Mouse (Mus musculus) lung, embryonic 16.5 days (tissue): ENCODE results near the gene Tmem150a. TPM values are rescaled to one million over a fixed set of nuclear protein-coding genes. Genes with fewer than 3 reads are reported as not detected.

ENCODE experiments used
- ATAC-seq: fragments of 200-750 bp; cut with Nextera tagmentation; 2 replicates; pipeline ENCODE4 v1.8.0; 2017; ENCODE audit warnings: low read depth, mild to moderate bottlenecking, moderate library complexity
- H3K27ac ChIP-seq: fragments of 300-500 bp; sonication (generic); 2 replicates; pipeline ENCODE4 v1.5.1; 2014; ENCODE audit warnings: mild to moderate bottlenecking, control low read depth, low read length
- H3K27me3 ChIP-seq: fragments of 300-500 bp; sonication (generic); 2 replicates; pipeline ENCODE4 v1.6.1; 2014; ENCODE audit warnings: low read depth, low read length, mixed read lengths; ENCODE audit not compliant: control insufficient read depth, insufficient read depth
- H3K36me3 ChIP-seq: fragments of 300-500 bp; sonication (generic); 2 replicates; pipeline ENCODE4 v1.6.1; 2014; ENCODE audit warnings: low read length; ENCODE audit not compliant: control insufficient read depth, insufficient read depth
- H3K4me1 ChIP-seq: fragments of 300-500 bp; sonication (generic); replicated peaks from 2 replicates; pipeline ENCODE4 v1.6.1; 2014; ENCODE audit warnings: low read length, mixed read lengths; ENCODE audit not compliant: control insufficient read depth, insufficient read depth
- H3K4me2 ChIP-seq: fragments of 300-500 bp; sonication (generic); 2 replicates; pipeline ENCODE4 v1.6.1; 2014; ENCODE audit warnings: low read depth, low read length, control low read depth
- H3K4me3 ChIP-seq: fragments of 300-500 bp; sonication (generic); 2 replicates; pipeline ENCODE4 v1.5.1; 2014; ENCODE audit warnings: mild to moderate bottlenecking, low read length, control low read depth
- H3K9ac ChIP-seq: fragments of 300-500 bp; sonication (generic); 2 replicates; pipeline ENCODE4 v1.6.1; 2014; ENCODE audit warnings: low read length, control low read depth
- H3K9me3 ChIP-seq: fragments of 300-500 bp; sonication (generic); 2 replicates; pipeline ENCODE4 v1.6.1; 2016; ENCODE audit warnings: low read length; ENCODE audit not compliant: control insufficient read depth
- WGBS: fragments of 180-500 bp; shearing (Covaris S2); extraction: QIAGEN DNeasy Blood & Tissue Kit; methylation state at CpG from one replicate; pipeline ENCODE4 v1.1.7; 2014; 5-methylcytosine and 5-hydroxymethylcytosine counted together
- polyA plus RNA-seq: library from polyadenylated mRNA; unstranded; fragments of >200 nt; fragmentation: Nextera tagmentation; extraction: Ambion mirVana; gene quantifications from 2 replicates; pipeline ENCODE4 v1.2.1, GENCODE M21; 2015

Tmem150a gene
- polyA plus RNA-seq, 1 experiment from 2014 or later = 15.8 TPM

DNA sequence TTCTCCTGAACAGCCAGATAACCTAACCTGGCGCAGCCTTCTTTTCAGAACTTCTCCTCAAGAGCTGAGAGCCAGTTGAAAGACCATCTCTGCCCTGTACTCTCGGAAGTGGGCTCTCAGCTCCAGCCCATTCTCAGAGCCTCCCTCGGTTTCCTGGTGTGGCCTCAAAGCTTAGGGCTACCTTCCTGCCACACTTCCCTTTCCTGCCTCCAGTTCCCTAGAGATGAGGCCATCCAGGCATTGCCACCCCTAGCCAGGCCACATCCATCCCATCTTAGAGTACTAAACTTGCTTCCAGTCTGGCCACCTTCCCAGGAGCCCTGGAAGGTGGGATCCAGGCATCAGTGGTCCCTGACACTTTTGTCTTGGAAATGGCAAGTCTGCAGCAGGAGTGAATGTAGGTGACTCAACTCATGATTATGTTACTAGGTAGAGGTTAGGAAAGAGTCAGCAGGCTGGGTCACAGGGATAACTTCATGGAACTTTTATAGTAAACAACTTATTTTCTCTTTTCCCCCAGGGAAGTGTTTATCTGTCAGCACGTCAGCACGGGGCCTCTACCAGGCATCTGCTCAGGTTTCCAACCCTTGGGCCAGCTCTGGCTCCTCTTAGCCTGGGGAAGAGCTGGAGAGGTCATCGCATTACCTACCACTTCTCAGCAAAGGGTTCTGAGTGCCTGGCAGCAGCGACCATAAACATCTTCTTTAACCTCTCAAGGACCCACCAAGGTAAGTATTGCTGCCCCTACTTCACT is 24.3 kb downstream of the Tmem150a start:
- whole genome bisulfite sequencing = 36% methylated on average over 7 of the region's 7 CpGs
- Histone ChIP-seq H3K4me1 (peaks cover 6% of the 10 kb centered on the region), H3K36me3 (no peaks in the 10 kb centered on the region), H3K4me2 (peak overlapping the region; percentile 70), H3K4me3 (peak overlapping the region; percentile 70), H3K9me3 (no peaks in the 10 kb centered on the region), H3K9ac (peak overlapping the region; percentile 83), H3K27me3 (no peaks in the 10 kb centered on the region), H3K27ac (peak overlapping the region; percentile 87)
- peak; percentile 8 for ATAC-seq

- 1% methylated on average over 49 of the region's 49 CpGs for WGBS
- Histone ChIP-seq H3K9ac (peak within 1 kb of the TSS; percentile 83), H3K4me1 (peaks cover 2% of the 10 kb centered on the region; the same call in 1 of the 2 replicates), H3K9me3 (no peaks in the 10 kb centered on the region), H3K27me3 (no peaks in the 10 kb centered on the region), H3K36me3 (peaks cover 5% of the 10 kb centered on the region), H3K27ac (peak within 1 kb of the TSS; percentile 87), H3K4me2 (peak within 1 kb of the TSS; percentile 70), H3K4me3 (peak within 1 kb of the TSS; percentile 70)
- peak; percentile 92 for ATAC-seq
Measured at GRCm38 (mm10) chr6:72380131-72380770, 25.0 kb downstream of the Tmem150a start, which contains the start of gene Vamp5. TSS of gene Vamp5 (minus strand) at chr6:72380468.

DNA sequence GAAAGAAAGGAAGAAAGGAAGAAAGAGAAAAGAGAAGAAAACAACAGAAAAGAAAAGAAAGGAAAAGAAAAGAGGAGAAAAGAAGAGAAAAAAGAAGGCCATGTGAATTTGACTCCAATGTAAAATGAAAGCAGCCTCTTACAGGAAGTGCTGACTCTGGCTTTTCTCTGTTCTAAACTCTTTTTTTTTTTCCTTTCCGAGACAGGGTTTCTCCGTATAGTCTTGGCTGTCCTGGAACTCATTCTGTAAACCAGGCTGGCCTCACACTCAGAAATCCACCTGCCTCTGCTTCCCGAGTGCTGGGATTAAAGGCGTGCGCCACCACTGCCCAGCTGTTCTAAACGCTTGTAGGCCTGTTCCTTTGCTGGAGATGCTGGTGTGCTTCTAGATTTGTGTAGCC is 27.2 kb downstream of the Tmem150a start:
- Histone ChIP-seq H3K9me3 (no peaks in the 10 kb centered on the region), H3K27me3 (no peaks in the 10 kb centered on the region), H3K9ac (no peak overlapping the region), H3K4me2 (no peak overlapping the region), H3K36me3 (peaks cover 8% of the 10 kb centered on the region), H3K4me1 (peaks cover 2% of the 10 kb centered on the region; the same call in 1 of the 2 replicates), H3K27ac (no peak overlapping the region), H3K4me3 (no peak overlapping the region)
- WGBS = 71% methylated on average over 6 of the region's 6 CpGs
- no peak for ATAC-seq

GRCm38 (mm10) chr6:72383142-72383820 is 28.0 kb downstream of the Tmem150a start:
- no peak for ATAC-seq

GRCm38 (mm10) chr6:72383952-72384351 is 28.7 kb downstream of the Tmem150a start:
- H3K27ac ChIP-seq = no peak overlapping the region
- no peak overlapping the region for H3K4me3 ChIP-seq
- peaks cover 10% of the 10 kb centered on the region for H3K36me3 ChIP-seq
- no peaks in the 10 kb centered on the region for H3K9me3 ChIP-seq
- H3K4me2 ChIP-seq = no peak overlapping the region
- no peaks in the 10 kb centered on the region for H3K27me3 ChIP-seq
- WGBS = 91% methylated on average over 7 of the region's 7 CpGs
- ATAC-seq = no peak
- H3K9ac ChIP-seq = no peak overlapping the region
- H3K4me1 ChIP-seq = peaks cover 13% of the 10 kb centered on the region

More at GRCm38 (mm10) chr6:72383142-72383820, 28.0 kb downstream of the Tmem150a start:
- WGBS = 83% methylated on average over 6 of the region's 6 CpGs
- Histone ChIP-seq H3K4me1 (peaks cover 6% of the 10 kb centered on the region), H3K27me3 (no peaks in the 10 kb centered on the region), H3K9me3 (no peaks in the 10 kb centered on the region), H3K4me3 (no peak overlapping the region), H3K36me3 (peaks cover 10% of the 10 kb centered on the region), H3K27ac (no peak overlapping the region), H3K9ac (no peak overlapping the region), H3K4me2 (no peak overlapping the region)

- Histone ChIP-seq H3K4me2 (no peak overlapping the region), H3K9me3 (no peaks in the 10 kb centered on the region), H3K27me3 (no peaks in the 10 kb centered on the region), H3K27ac (no peak overlapping the region), H3K4me1 (peaks cover 16% of the 10 kb centered on the region), H3K9ac (no peak overlapping the region), H3K36me3 (peaks cover 10% of the 10 kb centered on the region), H3K4me3 (no peak overlapping the region)
- 61% methylated on average over 4 of the region's 4 CpGs for WGBS
- ATAC-seq = no peak
Measured at GRCm38 (mm10) chr6:72385258-72385657, 30.0 kb downstream of the Tmem150a start.

DNA sequence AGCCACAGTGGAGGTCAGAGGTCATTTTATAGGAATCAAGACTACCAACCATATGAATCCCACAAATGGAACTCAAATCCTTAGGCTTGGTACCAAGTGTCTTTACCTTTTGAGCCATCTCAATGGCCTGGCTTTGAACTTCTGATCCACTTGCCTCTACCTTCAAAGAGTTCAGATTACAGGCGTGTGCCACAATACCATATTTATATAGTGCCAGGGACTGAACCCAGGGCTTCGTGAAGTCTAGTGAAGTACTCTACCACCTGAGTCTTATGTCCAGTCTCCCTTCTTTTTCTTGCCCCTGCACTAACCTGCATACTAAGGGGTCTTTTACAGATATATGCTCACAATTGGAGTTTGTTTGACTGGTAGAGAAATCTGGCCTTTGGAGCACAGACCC is 31.3 kb downstream of the Tmem150a start:
- ATAC-seq = no peak
- Histone ChIP-seq H3K36me3 (peaks cover 10% of the 10 kb centered on the region), H3K4me2 (no peak overlapping the region), H3K27me3 (no peaks in the 10 kb centered on the region), H3K4me3 (no peak overlapping the region), H3K9me3 (no peaks in the 10 kb centered on the region), H3K9ac (no peak overlapping the region), H3K27ac (no peak overlapping the region), H3K4me1 (peaks cover 24% of the 10 kb centered on the region)
- WGBS = 80% methylated on average over 2 of the region's 2 CpGs

GRCm38 (mm10) chr6:72387816-72388215 is 32.6 kb downstream of the Tmem150a start:
- 87% methylated on average over 3 of the region's 3 CpGs for WGBS
- ATAC-seq = no peak
- no peak overlapping the region for H3K4me2 ChIP-seq
- H3K4me1 ChIP-seq = peaks cover 24% of the 10 kb centered on the region
- H3K4me3 ChIP-seq = no peak overlapping the region
- H3K27ac ChIP-seq = no peak overlapping the region
- no peaks in the 10 kb centered on the region for H3K9me3 ChIP-seq
- H3K36me3 ChIP-seq = peaks cover 10% of the 10 kb centered on the region
- H3K27me3 ChIP-seq = no peaks in the 10 kb centered on the region
- H3K9ac ChIP-seq = no peak overlapping the region

- Histone ChIP-seq H3K4me2 (peak overlapping the region; percentile 77; the same call in 1 of the 2 replicates), H3K4me3 (no peak overlapping the region), H3K9ac (no peak overlapping the region), H3K27me3 (no peaks in the 10 kb centered on the region), H3K36me3 (peaks cover 10% of the 10 kb centered on the region), H3K4me1 (peaks cover 24% of the 10 kb centered on the region), H3K9me3 (no peaks in the 10 kb centered on the region), H3K27ac (no peak overlapping the region)
- no peak for ATAC-seq
- 61% methylated on average over 10 of the region's 10 CpGs for WGBS
Measured at GRCm38 (mm10) chr6:72388266-72388665, 33.0 kb downstream of the Tmem150a start.
